Mouse (Mus musculus) lung, embryonic 14.5 days (tissue): ENCODE data around the gene Dand5. TPM values are rescaled to one million over a fixed set of nuclear protein-coding genes. Genes with fewer than 3 reads are reported as not detected.
"Not testable (repeated sequence)": the region's sequence is repeated elsewhere in the genome, so short reads cannot be mapped to it uniquely, and the experiment has no call there.

ENCODE experiments used
- ATAC-seq: fragments of 200-750 bp; cut with Nextera tagmentation; 2 replicates; pipeline ENCODE4 v1.8.0; 2017; ENCODE audit warnings: mild to moderate bottlenecking, moderate TSS enrichment, moderate library complexity; ENCODE audit not compliant: insufficient read depth
- DNase-seq: peaks from one replicate; pipeline ENCODE4 v3.0.0-alpha.2; 2015
- H3K27ac ChIP-seq: fragments of 300-500 bp; sonication (generic); 2 replicates; pipeline ENCODE4 v1.5.1; 2014; ENCODE audit warnings: low read depth, mild to moderate bottlenecking, moderate library complexity
- H3K27me3 ChIP-seq: fragments of 300-500 bp; sonication (generic); 2 replicates; pipeline ENCODE4 v1.6.1; 2014; ENCODE audit warnings: low read length, control low read depth; ENCODE audit not compliant: insufficient read depth
- H3K36me3 ChIP-seq: fragments of 300-500 bp; sonication (generic); 2 replicates; pipeline ENCODE4 v1.6.1; 2014; ENCODE audit warnings: control low read depth; ENCODE audit not compliant: insufficient read depth
- H3K4me1 ChIP-seq: fragments of 300-500 bp; sonication (generic); 2 replicates; pipeline ENCODE4 v1.6.1; 2014; ENCODE audit warnings: antibody characterized with exemption, control low read depth; ENCODE audit not compliant: insufficient read depth
- H3K4me2 ChIP-seq: fragments of 300-500 bp; sonication (generic); 2 replicates; pipeline ENCODE4 v1.6.1; 2014; ENCODE audit warnings: mild to moderate bottlenecking
- H3K4me3 ChIP-seq: fragments of 300-500 bp; sonication (generic); 2 replicates; pipeline ENCODE4 v1.5.1; 2014; ENCODE audit warnings: low read depth, low read length
- H3K9ac ChIP-seq: fragments of 300-500 bp; sonication (generic); 2 replicates; pipeline ENCODE4 v1.6.1; 2014
- H3K9me3 ChIP-seq: fragments of 300-500 bp; sonication (generic); 2 replicates; pipeline ENCODE4 v1.6.1; 2016; ENCODE audit warnings: low read depth, low read length, control low read depth
- CTCF ChIP-seq: IDR thresholded peaks from 2 replicates; pipeline ENCODE4 v1.5.1; 2016; ENCODE audit warnings: antibody characterized with exemption, low read depth
- WGBS: fragments of 180-500 bp; shearing (Covaris S2); extraction: QIAGEN DNeasy Blood & Tissue Kit; methylation state at CpG from one replicate; pipeline ENCODE4 v1.1.7; 2014; 5-methylcytosine and 5-hydroxymethylcytosine counted together
- polyA plus RNA-seq: library from polyadenylated mRNA; unstranded; fragments of >200 nt; fragmentation: Nextera tagmentation; extraction: Ambion mirVana; gene quantifications from 2 replicates; pipeline ENCODE4 v1.2.1, GENCODE M21; 2014

Gene Dand5
- polyA plus RNA-seq, 1 experiment from 2014 or later, result 4.6 TPM

GRCm38 (mm10) chr8:84834002-84834865 is 11.6 kb upstream of the Dand5 start:
- Histone ChIP-seq H3K4me3 (0 out of 2 replicates have a peak overlapping the region, but pooled peaks have one; percentile 9), H3K27me3 (no peaks in the 10 kb centered on the region), H3K9me3 (no peaks in the 10 kb centered on the region), H3K27ac (peak overlapping the region; percentile 18; the same call in 1 of the 2 replicates), H3K4me2 (no peak overlapping the region), H3K9ac (no peak overlapping the region), H3K36me3 (peaks cover 58% of the 10 kb centered on the region), H3K4me1 (peaks cover 13% of the 10 kb centered on the region)
- DNase-seq, result no peak
- no peak for TF ChIP-seq CTCF
- 81% methylated on average over 19 of the region's 19 CpGs for WGBS
- 0 out of 2 replicates have a peak, but pooled peaks have one; percentile 11 for ATAC-seq

GRCm38 (mm10) chr8:84832759-84833742 is 10.4 kb upstream of the Dand5 start:
- Histone ChIP-seq H3K9me3 (no peaks in the 10 kb centered on the region), H3K36me3 (peaks cover 48% of the 10 kb centered on the region), H3K4me2 (peak overlapping the region; percentile 67), H3K4me3 (peak overlapping the region; percentile 95), H3K27ac (peak overlapping the region; percentile 96), H3K4me1 (peaks cover 13% of the 10 kb centered on the region), H3K27me3 (no peaks in the 10 kb centered on the region), H3K9ac (peak overlapping the region; percentile 98)
- 51% methylated on average over 10 of the region's 10 CpGs for WGBS
- peak; percentile 14; the same call in 1 of the 2 replicates for TF ChIP-seq CTCF
- ATAC-seq, result no peak
- DNase-seq, result no peak

- ATAC-seq (peak; percentile 54), DNase-seq (peak; percentile 88)
- H3K36me3 ChIP-seq, result peaks cover 40% of the 10 kb centered on the region
- under 1% methylated on average over 59 of the region's 59 CpGs for WGBS
- no peak for TF ChIP-seq CTCF
- peak overlapping the region; percentile 67 for H3K4me2 ChIP-seq
- no peaks in the 10 kb centered on the region for H3K9me3 ChIP-seq
- H3K27me3 ChIP-seq, result no peaks in the 10 kb centered on the region
- H3K4me1 ChIP-seq, result peaks cover 13% of the 10 kb centered on the region
- H3K9ac ChIP-seq, result peak overlapping the region; percentile 98
- H3K4me3 ChIP-seq, result peak overlapping the region; percentile 95
- H3K27ac ChIP-seq, result peak overlapping the region; percentile 96
Observed at GRCm38 (mm10) chr8:84832034-84832717, 9.6 kb upstream of the Dand5 start.

- 75% methylated on average over 11 of the region's 11 CpGs for WGBS
- Histone ChIP-seq H3K4me1 (peaks cover 13% of the 10 kb centered on the region), H3K4me2 (peak within 1 kb of the TSS; percentile 67), H3K9me3 (no peaks in the 10 kb centered on the region), H3K9ac (peak within 1 kb of the TSS; percentile 98), H3K27ac (peak within 1 kb of the TSS; percentile 96), H3K4me3 (peak within 1 kb of the TSS; percentile 95), H3K27me3 (no peaks in the 10 kb centered on the region), H3K36me3 (peaks cover 33% of the 10 kb centered on the region)
- DNase-seq, result no peak
- no peak for TF ChIP-seq CTCF
- no peak for ATAC-seq
Observed at GRCm38 (mm10) chr8:84831490-84831889, 8.9 kb upstream of the Dand5 start, which contains the start of gene Gadd45gip1. Gadd45gip1 (plus strand) TSS chr8:84831522.

GRCm38 (mm10) chr8:84826518-84826917 is 3.9 kb upstream of the Dand5 start:
- 73% methylated on average over 1 of the region's 2 CpGs for WGBS
- not testable (repeated sequence) for ATAC-seq

GRCm38 (mm10) chr8:84825636-84826035 is 3.0 kb upstream of the Dand5 start:
- ATAC-seq, result no peak
- no peak overlapping the region for H3K9ac ChIP-seq

More at GRCm38 (mm10) chr8:84826518-84826917, 3.9 kb upstream of the Dand5 start:
- not testable (repeated sequence) for H3K27me3 ChIP-seq, H3K4me2 ChIP-seq, H3K9ac ChIP-seq, H3K36me3 ChIP-seq, H3K27ac ChIP-seq, H3K4me3 ChIP-seq, DNase-seq, H3K9me3 ChIP-seq, H3K4me1 ChIP-seq

More at GRCm38 (mm10) chr8:84825636-84826035, 3.0 kb upstream of the Dand5 start:
- H3K36me3 ChIP-seq, result no peaks in the 10 kb centered on the region
- H3K27ac ChIP-seq, result no peak overlapping the region
- DNase-seq, result no peak
- no peak overlapping the region for H3K4me2 ChIP-seq
- H3K27me3 ChIP-seq, result no peaks in the 10 kb centered on the region
- no peaks in the 10 kb centered on the region for H3K4me1 ChIP-seq
- no peaks in the 10 kb centered on the region for H3K9me3 ChIP-seq
- no peak overlapping the region for H3K4me3 ChIP-seq
- 40% methylated on average over 4 of the region's 4 CpGs for WGBS
- no peak for TF ChIP-seq CTCF
